Mouse (Mus musculus): ENCODE results near the gene Vapb.
"Not testable (repeated sequence)": the region's sequence is repeated elsewhere in the genome, so short reads cannot be mapped to it uniquely, and the experiment has no call there.

The Vapb gene

GRCm38 (mm10) chr2:173737222-173737989 lies at the start of gene Vapb:
Gene Vapb (plus strand): TSS chr2:173737511.
- DNase-seq (ENCODE audit: low spot score in 2 of 2), result peak; percentile 99 to 100

- no peak for DNase-seq (ENCODE audit: low spot score in 2 of 2)
Measured at GRCm38 (mm10) chr2:173689835-173690234, 47.5 kb upstream of the Vapb start.

GRCm38 (mm10) chr2:173691748-173692147 lies 45.6 kb upstream of the Vapb start:
- no peak for DNase-seq (ENCODE audit: low spot score in 2 of 2)

- no peak for DNase-seq (ENCODE audit: low spot score in 2 of 2)
Measured at GRCm38 (mm10) chr2:173692693-173693092, 44.6 kb upstream of the Vapb start.

- DNase-seq (ENCODE audit: low spot score in 2 of 2), result no peak
Measured at GRCm38 (mm10) chr2:173698850-173699249, 38.5 kb upstream of the Vapb start.

- DNase-seq (ENCODE audit: low spot score in 2 of 2), result no peak
Measured at GRCm38 (mm10) chr2:173702096-173702866, 35.0 kb upstream of the Vapb start.

GRCm38 (mm10) chr2:173702867-173703237 lies 34.5 kb upstream of the Vapb start:
- no peak for DNase-seq (ENCODE audit: low spot score in 2 of 2)

- DNase-seq (ENCODE audit: low spot score in 2 of 2), result no peak
Measured at GRCm38 (mm10) chr2:173705827-173706551, 31.3 kb upstream of the Vapb start.

- DNase-seq (ENCODE audit: low spot score in 2 of 2), result not testable (repeated sequence)
Measured at GRCm38 (mm10) chr2:173707626-173708025, 29.7 kb upstream of the Vapb start.

GRCm38 (mm10) chr2:173710193-173710592 lies 27.1 kb upstream of the Vapb start:
- no peak for DNase-seq (ENCODE audit: low spot score in 2 of 2)

- DNase-seq (ENCODE audit: low spot score in 2 of 2), result no peak
Measured at GRCm38 (mm10) chr2:173712656-173713055, 24.7 kb upstream of the Vapb start.

GRCm38 (mm10) chr2:173713241-173713640 lies 24.1 kb upstream of the Vapb start:
- no peak for DNase-seq (ENCODE audit: low spot score in 2 of 2)

- no peak for DNase-seq (ENCODE audit: low spot score in 2 of 2)
Measured at GRCm38 (mm10) chr2:173714620-173715218, 22.6 kb upstream of the Vapb start.

- no peak for DNase-seq (ENCODE audit: low spot score in 2 of 2)
Measured at GRCm38 (mm10) chr2:173716966-173717365, 20.3 kb upstream of the Vapb start.

- DNase-seq (ENCODE audit: low spot score in 2 of 2), result not testable (repeated sequence)
Measured at GRCm38 (mm10) chr2:173719115-173719514, 18.2 kb upstream of the Vapb start, which contains the start of gene 1700010B08Rik. Gene 1700010B08Rik (plus strand): TSS chr2:173719415.

- DNase-seq (ENCODE audit: low spot score in 2 of 2), result no peak
Measured at GRCm38 (mm10) chr2:173722251-173722857, 15.0 kb upstream of the Vapb start.

- no peak for DNase-seq (ENCODE audit: low spot score in 2 of 2)
Measured at GRCm38 (mm10) chr2:173724382-173724781, 12.9 kb upstream of the Vapb start.

- DNase-seq (ENCODE audit: low spot score in 2 of 2), result no peak
Measured at GRCm38 (mm10) chr2:173724940-173725807, 12.1 kb upstream of the Vapb start.

- DNase-seq (ENCODE audit: low spot score in 2 of 2), result no peak
Measured at GRCm38 (mm10) chr2:173725819-173726218, 11.5 kb upstream of the Vapb start.

GRCm38 (mm10) chr2:173730444-173730966 lies 6.8 kb upstream of the Vapb start:
- DNase-seq (ENCODE audit: low spot score in 2 of 2), result no peak
